Mouse (Mus musculus) intestine, embryonic 14.5 days (tissue): ENCODE measurements around the gene 2610528A11Rik. TPM values are rescaled to one million over a fixed set of nuclear protein-coding genes. Genes with fewer than 3 reads are reported as not detected.
"Not testable (repeated sequence)": the region's sequence is repeated elsewhere in the genome, so short reads cannot be mapped to it uniquely, and the experiment has no call there.

ENCODE experiments used
- ATAC-seq: fragments of 200-750 bp; cut with Nextera tagmentation; replicated peaks from 2 replicates; pipeline ENCODE4 v1.8.0; 2017; ENCODE audit warnings: low read depth, moderate number of reproducible peaks, moderate TSS enrichment, moderate library complexity; ENCODE audit not compliant: low FRiP score, low TSS enrichment
- DNase-seq: peaks from one replicate; pipeline ENCODE4 v3.0.0-alpha.2; 2018; ENCODE audit warnings: low spot score
- H3K27ac ChIP-seq: fragments of 300-500 bp; sonication (generic); 2 replicates; pipeline ENCODE4 v1.5.1; 2014; ENCODE audit warnings: low read depth, mild to moderate bottlenecking, control low read depth
- H3K27me3 ChIP-seq: fragments of 300-500 bp; sonication (generic); replicated peaks from 2 replicates; pipeline ENCODE4 v1.6.1; 2014; ENCODE audit warnings: low read length, control low read depth; ENCODE audit not compliant: control insufficient read depth, insufficient read depth
- H3K36me3 ChIP-seq: fragments of 300-500 bp; sonication (generic); 2 replicates; pipeline ENCODE4 v1.6.1; 2014; ENCODE audit warnings: low read length, control low read depth; ENCODE audit not compliant: control insufficient read depth, insufficient read depth
- H3K4me1 ChIP-seq: fragments of 300-500 bp; sonication (generic); replicated peaks from 2 replicates; pipeline ENCODE4 v1.6.1; 2014; ENCODE audit warnings: low read length, control low read depth, mixed read lengths; ENCODE audit not compliant: control insufficient read depth, insufficient read depth
- H3K4me2 ChIP-seq: fragments of 300-500 bp; sonication (generic); 2 replicates; pipeline ENCODE4 v1.6.1; 2014; ENCODE audit warnings: low read length
- H3K4me3 ChIP-seq: fragments of 300-500 bp; sonication (generic); 2 replicates; pipeline ENCODE4 v1.5.1; 2014; ENCODE audit warnings: low read depth, low read length, control low read depth, mixed read lengths
- H3K9ac ChIP-seq: fragments of 300-500 bp; sonication (generic); 2 replicates; pipeline ENCODE4 v1.6.1; 2014; ENCODE audit warnings: mild to moderate bottlenecking, low read length
- H3K9me3 ChIP-seq: fragments of 300-500 bp; sonication (generic); 2 replicates; pipeline ENCODE4 v1.6.1; 2016; ENCODE audit warnings: low read length, control low read depth; ENCODE audit not compliant: control insufficient read depth
- WGBS: fragments of 180-500 bp; shearing (Covaris S2); extraction: QIAGEN DNeasy Blood & Tissue Kit; methylation state at CpG from one replicate; pipeline ENCODE4 v1.1.7; 2014; 5-methylcytosine and 5-hydroxymethylcytosine counted together
- polyA plus RNA-seq: library from polyadenylated mRNA; unstranded; fragments of >200 nt; fragmentation: Nextera tagmentation; extraction: Ambion mirVana; gene quantifications from 2 replicates; pipeline ENCODE4 v1.2.1, GENCODE M21; 2014

2610528A11Rik gene
- 31.9 and 42.4 TPM in 2 replicates for polyA plus RNA-seq

DNA sequence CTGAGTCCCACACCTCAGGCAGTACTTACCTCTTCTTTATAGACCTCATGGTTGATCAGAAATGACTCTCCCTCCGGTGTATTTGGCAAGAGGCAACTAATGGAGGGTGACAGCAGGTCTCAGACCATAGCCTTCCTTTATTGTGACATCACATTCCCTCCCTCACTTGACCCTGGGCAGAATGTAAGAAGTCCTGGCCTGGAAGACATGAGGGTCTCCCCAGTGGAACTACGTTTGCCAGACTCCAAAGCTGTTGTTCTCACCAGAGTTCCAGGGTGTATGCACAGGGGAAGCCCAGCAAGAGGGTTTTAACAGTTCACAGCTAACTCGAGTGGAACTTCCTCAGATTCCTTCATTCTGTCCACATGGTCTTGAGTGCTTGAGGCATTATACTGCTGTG is at the start of gene 2610528A11Rik:
TSS of gene 2610528A11Rik (minus strand) at position 101 of the 400 bp plus-strand sequence.
- H3K27ac ChIP-seq: no peak within 1 kb of the TSS
- ATAC-seq: no peak
- H3K4me1 ChIP-seq: peaks cover 3% of the 10 kb centered on the region; the same call in 1 of the 2 replicates
- no peak within 1 kb of the TSS for H3K4me3 ChIP-seq
- H3K36me3 ChIP-seq: no peaks in the 10 kb centered on the region; the same call in 1 of the 2 replicates
- H3K9me3 ChIP-seq: no peaks in the 10 kb centered on the region
- no peaks in the 10 kb centered on the region for H3K27me3 ChIP-seq
- no peak for DNase-seq
- no peak within 1 kb of the TSS for H3K4me2 ChIP-seq
- 77% methylated on average over 3 of the region's 3 CpGs for WGBS
- H3K9ac ChIP-seq: no peak within 1 kb of the TSS

DNA sequence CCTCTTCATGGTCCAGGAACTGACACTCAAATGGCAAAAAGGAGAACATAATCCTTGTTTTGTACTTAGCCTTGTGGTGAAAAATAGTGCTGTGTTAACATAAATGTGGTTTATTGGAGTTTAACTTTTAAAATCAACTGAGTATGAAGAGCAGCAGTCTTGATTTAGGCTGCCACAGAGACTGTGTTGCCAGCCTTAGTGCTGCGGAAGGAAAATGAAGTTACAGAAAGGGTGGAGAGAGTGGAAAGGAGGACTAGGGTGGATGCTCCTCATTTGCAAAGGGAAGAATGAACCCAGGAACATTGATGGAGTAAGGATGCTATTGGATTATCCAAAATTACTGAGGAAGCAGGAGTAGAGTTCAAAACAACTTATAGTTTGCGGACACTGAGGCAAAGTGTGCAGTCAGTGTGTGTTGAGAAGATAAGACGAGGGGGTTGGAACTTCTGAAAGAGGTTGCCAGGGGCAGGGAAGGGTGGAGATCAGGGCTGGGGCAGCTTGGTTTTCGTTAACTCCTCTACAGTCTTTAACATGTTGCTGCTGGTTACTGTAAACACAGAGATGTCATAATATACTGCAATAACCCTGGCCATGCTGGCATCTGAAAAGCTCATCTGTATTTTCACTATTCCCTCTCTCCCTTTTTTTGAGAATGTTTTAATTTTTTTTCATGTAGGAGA is 49.6 kb upstream of the 2610528A11Rik start:
- H3K27ac ChIP-seq: no peak overlapping the region
- H3K9ac ChIP-seq: no peak overlapping the region
- no peaks in the 10 kb centered on the region for H3K9me3 ChIP-seq
- no peak overlapping the region for H3K4me2 ChIP-seq
- no peaks in the 10 kb centered on the region for H3K36me3 ChIP-seq
- DNase-seq (no peak), ATAC-seq (no peak)
- WGBS: 66% methylated on average over 4 of the region's 4 CpGs
- H3K4me1 ChIP-seq: no peaks in the 10 kb centered on the region
- no peaks in the 10 kb centered on the region for H3K27me3 ChIP-seq
- no peak overlapping the region for H3K4me3 ChIP-seq

DNA sequence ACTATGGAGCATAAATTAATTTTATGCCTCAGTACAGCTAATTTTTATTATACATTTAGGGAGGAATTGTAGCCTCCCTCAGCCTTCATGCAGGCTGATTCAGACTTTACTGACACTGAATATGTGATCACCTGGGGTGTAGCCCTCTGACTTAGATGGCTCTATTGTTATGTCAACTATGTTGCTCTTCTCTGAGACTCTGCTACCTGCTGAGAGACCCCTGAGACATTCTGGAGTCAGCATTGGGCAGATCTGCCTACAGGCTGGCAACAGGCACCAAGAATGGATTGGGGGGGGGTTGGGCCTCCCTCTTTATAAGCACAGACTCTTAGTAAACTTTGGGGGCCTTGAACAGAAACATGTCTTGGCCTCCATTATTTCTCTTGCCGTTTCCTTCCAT is 40.6 kb upstream of the 2610528A11Rik start:
- no peak for DNase-seq
- WGBS: 91% methylated on average over 1 of the region's 1 CpGs
- no peaks in the 10 kb centered on the region for H3K36me3 ChIP-seq
- no peak overlapping the region for H3K9ac ChIP-seq
- H3K9me3 ChIP-seq: no peaks in the 10 kb centered on the region
- no peak overlapping the region for H3K27ac ChIP-seq
- no peaks in the 10 kb centered on the region for H3K27me3 ChIP-seq
- no peak overlapping the region for H3K4me2 ChIP-seq
- ATAC-seq: no peak
- H3K4me1 ChIP-seq: no peaks in the 10 kb centered on the region
- no peak overlapping the region for H3K4me3 ChIP-seq

DNA sequence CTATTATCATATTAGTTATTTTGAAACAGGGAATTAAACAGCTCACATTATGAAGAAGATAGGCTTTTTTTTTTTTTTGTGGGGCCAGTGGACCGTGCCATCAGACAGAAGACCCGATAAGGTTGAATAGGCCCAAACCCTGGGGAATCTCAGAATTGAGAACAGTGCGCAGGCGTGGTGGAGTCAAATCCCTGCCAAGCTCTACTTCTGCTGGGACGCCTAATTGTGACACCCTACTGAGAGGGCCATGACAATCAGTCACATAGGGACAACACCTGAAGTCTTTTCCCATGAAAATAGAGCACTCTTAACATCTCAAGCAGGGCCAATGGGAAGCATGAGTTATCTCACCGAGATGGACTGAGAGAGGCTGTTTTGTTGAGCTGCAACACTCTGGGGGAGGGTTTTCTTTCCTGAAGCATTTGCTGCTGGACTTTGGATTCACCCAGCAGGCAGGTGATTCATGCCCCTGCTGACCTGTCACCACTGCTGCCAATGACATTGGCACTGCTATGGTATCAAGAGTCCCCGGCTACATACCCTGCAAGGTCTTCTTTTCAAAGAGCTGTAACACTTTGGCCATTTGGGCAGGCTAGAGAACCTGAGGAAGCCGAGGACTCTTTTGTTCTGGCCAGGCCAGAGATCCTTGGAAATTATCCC is 25.4 kb upstream of the 2610528A11Rik start:
- Histone ChIP-seq H3K27ac (no peak overlapping the region), H3K4me2 (no peak overlapping the region), H3K36me3 (no peaks in the 10 kb centered on the region), H3K4me3 (no peak overlapping the region), H3K9me3 (no peaks in the 10 kb centered on the region), H3K9ac (no peak overlapping the region), H3K4me1 (peaks cover 2% of the 10 kb centered on the region; the same call in 1 of the 2 replicates), H3K27me3 (no peaks in the 10 kb centered on the region)
- WGBS: 77% methylated on average over 8 of the region's 8 CpGs
- DNase-seq (no peak), ATAC-seq (no peak)

DNA sequence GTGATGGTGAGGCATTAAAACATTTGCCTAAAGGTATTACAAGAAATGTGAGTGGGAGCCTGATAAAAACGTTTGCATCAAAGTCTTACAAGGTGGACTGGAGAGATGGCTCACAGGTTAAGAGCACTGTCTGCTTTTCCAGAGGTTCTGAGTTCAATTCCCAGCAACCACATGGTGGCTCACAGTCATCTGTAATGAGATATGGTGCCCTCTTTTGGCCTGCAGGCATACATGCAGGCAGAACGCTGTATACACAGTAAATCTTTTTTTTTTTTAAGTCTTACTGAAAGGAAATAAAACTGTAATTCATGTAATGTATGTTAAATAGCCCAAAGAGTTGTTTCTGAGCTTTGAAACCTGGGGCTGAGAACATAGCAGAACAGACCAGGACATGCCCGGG is 23.8 kb upstream of the 2610528A11Rik start:
- not testable (repeated sequence) for H3K27me3 ChIP-seq, H3K4me1 ChIP-seq, ATAC-seq, H3K4me2 ChIP-seq, H3K27ac ChIP-seq, H3K4me3 ChIP-seq, H3K36me3 ChIP-seq, H3K9me3 ChIP-seq, H3K9ac ChIP-seq, DNase-seq
- WGBS: 78% methylated on average over 2 of the region's 3 CpGs

DNA sequence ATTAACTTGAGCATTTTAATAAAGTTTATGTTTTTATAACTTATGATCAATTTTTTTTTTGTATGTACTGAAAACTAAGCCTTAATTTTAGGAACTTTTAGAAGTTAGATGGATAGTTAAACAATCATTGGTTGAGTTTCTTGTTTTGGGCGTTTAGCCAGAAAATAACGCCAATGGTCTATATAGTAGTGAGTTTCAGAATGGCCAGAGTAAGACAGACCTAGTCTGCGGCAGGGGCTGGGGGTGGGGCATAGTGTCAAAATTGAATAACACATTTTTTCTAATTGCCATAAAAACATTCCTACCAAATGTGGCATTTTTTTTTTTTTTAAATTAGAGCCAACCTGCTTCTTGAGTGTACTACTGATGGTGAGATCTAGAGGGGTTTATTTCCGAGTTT is 22.3 kb upstream of the 2610528A11Rik start:
- no peak overlapping the region for H3K9ac ChIP-seq
- no peak for ATAC-seq
- peaks cover 6% of the 10 kb centered on the region; the same call in 1 of the 2 replicates for H3K4me1 ChIP-seq
- 81% methylated on average over 4 of the region's 4 CpGs for WGBS
- H3K27ac ChIP-seq: no peak overlapping the region
- H3K36me3 ChIP-seq: peaks cover 20% of the 10 kb centered on the region
- DNase-seq: no peak
- H3K4me2 ChIP-seq: no peak overlapping the region
- H3K27me3 ChIP-seq: no peaks in the 10 kb centered on the region
- H3K4me3 ChIP-seq: no peak overlapping the region
- H3K9me3 ChIP-seq: no peaks in the 10 kb centered on the region

DNA sequence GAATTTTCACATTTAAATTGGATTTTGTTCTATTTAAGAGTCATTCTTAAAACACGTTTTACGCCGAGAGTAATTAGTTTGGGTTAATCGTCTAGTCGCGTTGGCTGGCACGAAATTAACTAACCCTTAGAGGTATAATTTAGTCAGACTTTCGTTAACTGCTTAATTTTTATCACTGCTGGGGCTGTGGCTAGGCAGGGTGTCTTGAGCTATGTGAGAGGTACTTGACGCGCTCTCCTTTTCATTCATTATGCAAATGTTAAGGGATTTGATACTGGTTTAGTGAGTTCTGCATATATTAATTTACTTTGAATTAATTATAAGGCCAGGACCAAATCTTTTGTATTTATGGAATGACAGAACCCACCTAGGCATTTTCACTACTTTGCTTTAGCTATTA is 21.8 kb upstream of the 2610528A11Rik start:
- peak overlapping the region; percentile 89 for H3K4me3 ChIP-seq
- H3K27ac ChIP-seq: no peak overlapping the region
- no peaks in the 10 kb centered on the region for H3K9me3 ChIP-seq
- 2% methylated on average over 10 of the region's 10 CpGs for WGBS
- ATAC-seq (peak; percentile 44; the same call in 1 of the 2 replicates), DNase-seq (no peak)
- H3K4me1 ChIP-seq: peaks cover 6% of the 10 kb centered on the region; the same call in 1 of the 2 replicates
- peaks cover 25% of the 10 kb centered on the region for H3K36me3 ChIP-seq
- peak overlapping the region; percentile 90 for H3K9ac ChIP-seq
- peak overlapping the region; percentile 72 for H3K4me2 ChIP-seq
- H3K27me3 ChIP-seq: no peaks in the 10 kb centered on the region

DNA sequence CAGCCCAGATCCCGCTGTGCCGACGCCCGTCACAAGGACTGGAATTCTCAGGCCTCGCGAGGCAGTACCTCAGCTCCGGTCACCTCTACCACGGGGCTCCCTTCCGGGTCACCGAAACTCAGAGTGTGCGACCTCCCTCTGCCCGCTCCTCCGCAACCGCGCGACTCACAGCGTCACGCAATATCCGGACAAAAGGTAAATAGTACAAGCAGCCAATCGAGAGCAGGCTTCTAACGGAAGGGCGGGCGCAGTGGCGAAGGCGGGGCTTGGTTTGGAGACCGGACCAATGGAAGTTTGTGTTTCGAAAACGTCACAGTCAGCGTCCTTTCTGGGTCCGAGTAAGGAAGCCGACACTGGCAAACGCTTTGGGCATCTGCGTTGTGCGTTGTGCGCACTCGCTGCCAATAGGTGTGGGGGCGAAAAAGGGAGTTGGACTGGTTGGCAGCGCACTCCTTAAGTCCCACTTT is 21.3 kb upstream of the 2610528A11Rik start, which contains the start of gene Ghitm:
TSS of gene Ghitm (minus strand) at position 146 of the 467 bp plus-strand sequence.
- H3K4me2 ChIP-seq: peak within 1 kb of the TSS; percentile 72
- H3K36me3 ChIP-seq: peaks cover 30% of the 10 kb centered on the region
- H3K4me1 ChIP-seq: peaks cover 6% of the 10 kb centered on the region; the same call in 1 of the 2 replicates
- WGBS: under 1% methylated on average over 38 of the region's 38 CpGs
- no peaks in the 10 kb centered on the region for H3K27me3 ChIP-seq
- DNase-seq (peak; percentile 95), ATAC-seq (peak; percentile 99)
- H3K9ac ChIP-seq: peak within 1 kb of the TSS; percentile 90
- H3K9me3 ChIP-seq: no peaks in the 10 kb centered on the region
- peak within 1 kb of the TSS; percentile 89 for H3K4me3 ChIP-seq
- peak within 1 kb of the TSS; percentile 86 for H3K27ac ChIP-seq
